Mouse (Mus musculus) stomach, postnatal 0 days (tissue): Measurements from ENCODE around the gene Kcnj11.

Experiments
- CTCF ChIP-seq: IDR thresholded peaks from 2 replicates; pipeline ENCODE4 v1.5.1; 2016; ENCODE audit warnings: antibody characterized with exemption, low read depth, mild to moderate bottlenecking, moderate library complexity
- EP300 ChIP-seq: optimal IDR thresholded peaks from 2 replicates; pipeline ENCODE3; 2016; ENCODE audit warnings: antibody characterized with exemption

- TF ChIP-seq CTCF, result no peak
- no peak for TF ChIP-seq EP300
Observed at GRCm38 (mm10) chr7:46084024-46084423, 16.5 kb downstream of the Kcnj11 start.
